Mouse (Mus musculus): ENCODE data around the gene Kctd11. TPM values are rescaled to one million over a fixed set of nuclear protein-coding genes. Genes with fewer than 3 reads are reported as not detected.

Kctd11 gene
- polyA plus RNA-seq, 1 experiment from 2014 or later = 7.7 TPM

DNA sequence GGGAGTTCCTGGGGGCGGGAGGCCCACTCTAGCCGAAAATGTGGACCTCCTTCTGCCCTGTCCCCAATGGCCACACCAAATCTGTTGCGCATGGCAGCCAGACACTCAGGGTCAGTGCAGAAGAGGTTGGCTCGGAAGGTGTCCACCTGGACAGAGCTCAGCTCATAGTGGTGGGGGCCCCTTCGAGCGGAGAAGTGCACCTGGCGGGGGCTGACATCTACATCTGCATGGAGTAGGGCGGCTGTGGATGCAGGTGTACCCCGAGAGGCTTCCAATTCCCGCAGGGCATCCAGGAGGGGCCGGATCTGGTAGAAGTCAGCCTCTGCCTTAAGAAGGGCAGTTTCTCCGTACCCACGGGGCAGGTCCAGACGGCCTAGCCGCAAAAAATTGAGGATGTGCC lies 1.5 kb downstream of the Kctd11 start:
- Histone ChIP-seq H3K9me3 (replicated peaks; ENCODE audit: low read length) (no peaks in the 10 kb centered on the region), H3K27ac (peak overlapping the region; percentile 42; the same call in 1 of the 2 replicates), H3K36me3 (ENCODE audit: insufficient read depth, low read length) (no peaks in the 10 kb centered on the region), H3K4me3 (replicated peaks; ENCODE audit: low read depth, low read length) (peak overlapping the region; percentile 46), H3K4me2 (ENCODE audit: low read length) (peak overlapping the region; percentile 82), H3K9ac (ENCODE audit: low read depth, low read length) (peak overlapping the region; percentile 59), H3K27me3 (ENCODE audit: insufficient read depth, low read length) (no peaks in the 10 kb centered on the region), H3K4me1 (replicated peaks; ENCODE audit: insufficient read depth, low read length) (peaks cover 27% of the 10 kb centered on the region)
- 49% methylated on average over 15 of the region's 15 CpGs for WGBS
- no peak for DNase-seq (ENCODE audit: low spot score)
- TF ChIP-seq CTCF (IDR thresholded peaks at IDR 0.05; ENCODE audit: low read depth) = no peak
- no peak for ATAC-seq (replicated peaks; ENCODE audit: low FRiP score, low read depth)

DNA sequence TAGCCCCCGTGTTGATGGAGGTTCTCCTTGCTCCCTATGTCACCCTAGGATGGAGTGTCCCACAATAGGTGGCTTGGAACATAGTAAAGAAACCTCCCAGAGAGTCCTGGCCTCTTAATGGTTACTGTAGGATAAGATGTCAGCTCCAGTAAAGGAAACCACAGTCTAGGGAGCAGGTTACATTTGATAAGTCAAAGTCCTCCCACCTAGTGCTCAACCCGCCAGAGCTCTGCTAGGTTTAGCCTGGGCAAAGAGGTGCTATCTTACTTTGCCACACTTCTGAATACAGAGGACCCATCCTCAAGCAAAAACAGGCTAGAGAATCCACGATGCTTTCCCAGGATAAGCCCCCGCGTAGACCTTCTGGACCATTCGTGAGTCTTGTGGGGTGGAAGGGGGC lies 2.3 kb downstream of the Kctd11 start:
- peak overlapping the region; percentile 59; the same call in 1 of the 2 replicates for H3K9ac ChIP-seq (ENCODE audit: low read depth, low read length)
- H3K4me2 ChIP-seq (ENCODE audit: low read length) = peak overlapping the region; percentile 82
- H3K36me3 ChIP-seq (ENCODE audit: insufficient read depth, low read length) = no peaks in the 10 kb centered on the region
- peaks cover 27% of the 10 kb centered on the region for H3K4me1 ChIP-seq (replicated peaks; ENCODE audit: insufficient read depth, low read length)
- no peaks in the 10 kb centered on the region for H3K27me3 ChIP-seq (ENCODE audit: insufficient read depth, low read length)
- H3K9me3 ChIP-seq (replicated peaks; ENCODE audit: low read length) = no peaks in the 10 kb centered on the region
- WGBS = 80% methylated on average over 6 of the region's 6 CpGs
- DNase-seq (ENCODE audit: low spot score) (no peak), ATAC-seq (replicated peaks; ENCODE audit: low FRiP score, low read depth) (no peak)
- no peak for TF ChIP-seq CTCF (IDR thresholded peaks at IDR 0.05; ENCODE audit: low read depth)
- H3K4me3 ChIP-seq (replicated peaks; ENCODE audit: low read depth, low read length) = peak overlapping the region; percentile 46
- no peak overlapping the region for H3K27ac ChIP-seq

GRCm38 (mm10) chr11:69878399-69878798 lies 2.8 kb downstream of the Kctd11 start:
- no peak overlapping the region for H3K9ac ChIP-seq (ENCODE audit: low read depth, low read length)
- H3K27ac ChIP-seq = no peak overlapping the region
- H3K4me1 ChIP-seq (replicated peaks; ENCODE audit: insufficient read depth, low read length) = peaks cover 27% of the 10 kb centered on the region
- H3K36me3 ChIP-seq (ENCODE audit: insufficient read depth, low read length) = no peaks in the 10 kb centered on the region
- H3K27me3 ChIP-seq (ENCODE audit: insufficient read depth, low read length) = no peaks in the 10 kb centered on the region
- no peak for TF ChIP-seq CTCF (IDR thresholded peaks at IDR 0.05; ENCODE audit: low read depth)
- no peaks in the 10 kb centered on the region for H3K9me3 ChIP-seq (replicated peaks; ENCODE audit: low read length)
- H3K4me3 ChIP-seq (replicated peaks; ENCODE audit: low read depth, low read length) = no peak overlapping the region
- DNase-seq (ENCODE audit: low spot score) = no peak
- ATAC-seq (replicated peaks; ENCODE audit: low FRiP score, low read depth) = no peak
- 0 out of 2 replicates have a peak overlapping the region, but pooled peaks have one; percentile 82 for H3K4me2 ChIP-seq (ENCODE audit: low read length)
- WGBS = 90% methylated on average over 3 of the region's 3 CpGs

GRCm38 (mm10) chr11:69877878-69878277 lies 3.3 kb downstream of the Kctd11 start, which contains the start of gene Tmem95:
TSS of gene Tmem95 (minus strand) at chr11:69878018.
- H3K27me3 ChIP-seq (ENCODE audit: insufficient read depth, low read length) = no peaks in the 10 kb centered on the region
- 84% methylated on average over 11 of the region's 11 CpGs for WGBS
- peak within 1 kb of the TSS; percentile 82 for H3K4me2 ChIP-seq (ENCODE audit: low read length)
- 0 out of 2 replicates have a peak within 1 kb of the TSS, but pooled peaks have one; percentile 25 for H3K27ac ChIP-seq
- H3K9ac ChIP-seq (ENCODE audit: low read depth, low read length) = no peak within 1 kb of the TSS
- no peaks in the 10 kb centered on the region for H3K9me3 ChIP-seq (replicated peaks; ENCODE audit: low read length)
- H3K36me3 ChIP-seq (ENCODE audit: insufficient read depth, low read length) = no peaks in the 10 kb centered on the region
- TF ChIP-seq CTCF (IDR thresholded peaks at IDR 0.05; ENCODE audit: low read depth) = no peak
- no peak for DNase-seq (ENCODE audit: low spot score)
- peaks cover 27% of the 10 kb centered on the region for H3K4me1 ChIP-seq (replicated peaks; ENCODE audit: insufficient read depth, low read length)
- H3K4me3 ChIP-seq (replicated peaks; ENCODE audit: low read depth, low read length) = no peak within 1 kb of the TSS
- no peak for ATAC-seq (replicated peaks; ENCODE audit: low FRiP score, low read depth)

DNA sequence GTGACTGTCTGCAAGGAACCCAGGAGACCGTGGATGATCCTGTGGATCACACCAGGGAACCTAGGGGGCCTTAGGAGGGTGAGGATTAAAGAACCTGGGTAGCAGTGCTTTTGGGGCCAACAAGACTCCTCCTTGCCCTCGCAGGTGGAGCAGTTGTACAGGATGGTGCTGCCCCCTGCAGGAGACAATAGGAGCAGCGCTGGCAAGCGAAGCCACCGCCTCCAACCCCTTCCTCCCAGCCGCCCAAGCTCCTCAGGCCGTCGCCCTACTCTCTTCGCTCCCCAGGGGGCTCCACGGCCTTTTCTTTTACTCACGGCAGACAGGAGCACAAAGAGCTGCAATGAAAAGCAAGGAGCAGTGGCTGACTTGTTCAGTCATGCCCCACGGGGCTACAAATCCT lies 4.3 kb downstream of the Kctd11 start:
- 0 out of 2 replicates have a peak overlapping the region, but pooled peaks have one; percentile 25 for H3K27ac ChIP-seq
- H3K9ac ChIP-seq (ENCODE audit: low read depth, low read length) = no peak overlapping the region
- no peaks in the 10 kb centered on the region for H3K27me3 ChIP-seq (ENCODE audit: insufficient read depth, low read length)
- DNase-seq (ENCODE audit: low spot score) = peak; percentile 95
- ATAC-seq (replicated peaks; ENCODE audit: low FRiP score, low read depth) = peak; percentile 43
- TF ChIP-seq CTCF (IDR thresholded peaks at IDR 0.05; ENCODE audit: low read depth) = peak; percentile 97
- no peaks in the 10 kb centered on the region for H3K36me3 ChIP-seq (ENCODE audit: insufficient read depth, low read length)
- H3K9me3 ChIP-seq (replicated peaks; ENCODE audit: low read length) = no peaks in the 10 kb centered on the region
- 5% methylated on average over 12 of the region's 12 CpGs for WGBS
- peaks cover 27% of the 10 kb centered on the region for H3K4me1 ChIP-seq (replicated peaks; ENCODE audit: insufficient read depth, low read length)
- H3K4me2 ChIP-seq (ENCODE audit: low read length) = peak overlapping the region; percentile 9; the same call in 1 of the 2 replicates
- H3K4me3 ChIP-seq (replicated peaks; ENCODE audit: low read depth, low read length) = no peak overlapping the region

GRCm38 (mm10) chr11:69876186-69876585 lies 5.0 kb downstream of the Kctd11 start:
- H3K9me3 ChIP-seq (replicated peaks; ENCODE audit: low read length) = no peaks in the 10 kb centered on the region
- 48% methylated on average over 7 of the region's 7 CpGs for WGBS
- no peaks in the 10 kb centered on the region for H3K27me3 ChIP-seq (ENCODE audit: insufficient read depth, low read length)
- no peak for ATAC-seq (replicated peaks; ENCODE audit: low FRiP score, low read depth)
- H3K4me1 ChIP-seq (replicated peaks; ENCODE audit: insufficient read depth, low read length) = peaks cover 21% of the 10 kb centered on the region
- DNase-seq (ENCODE audit: low spot score) = peak; percentile 69
- TF ChIP-seq CTCF (IDR thresholded peaks at IDR 0.05; ENCODE audit: low read depth) = peak; percentile 18; the same call in 1 of the 2 replicates
- H3K36me3 ChIP-seq (ENCODE audit: insufficient read depth, low read length) = no peaks in the 10 kb centered on the region
- no peak overlapping the region for H3K4me3 ChIP-seq (replicated peaks; ENCODE audit: low read depth, low read length)
- H3K27ac ChIP-seq = 0 out of 2 replicates have a peak overlapping the region, but pooled peaks have one; percentile 25
- no peak overlapping the region for H3K4me2 ChIP-seq (ENCODE audit: low read length)
- no peak overlapping the region for H3K9ac ChIP-seq (ENCODE audit: low read depth, low read length)

GRCm38 (mm10) chr11:69872451-69872850 lies 8.8 kb downstream of the Kctd11 start:
- H3K36me3 ChIP-seq (ENCODE audit: insufficient read depth, low read length) = no peaks in the 10 kb centered on the region
- H3K4me3 ChIP-seq (replicated peaks; ENCODE audit: low read depth, low read length) = no peak overlapping the region
- no peak overlapping the region for H3K4me2 ChIP-seq (ENCODE audit: low read length)
- H3K4me1 ChIP-seq (replicated peaks; ENCODE audit: insufficient read depth, low read length) = peaks cover 4% of the 10 kb centered on the region; the same call in 1 of the 2 replicates
- no peak for ATAC-seq (replicated peaks; ENCODE audit: low FRiP score, low read depth)
- no peak overlapping the region for H3K27ac ChIP-seq
- 71% methylated on average over 4 of the region's 4 CpGs for WGBS
- TF ChIP-seq CTCF (IDR thresholded peaks at IDR 0.05; ENCODE audit: low read depth) = no peak
- DNase-seq (ENCODE audit: low spot score) = no peak
- no peak overlapping the region for H3K9ac ChIP-seq (ENCODE audit: low read depth, low read length)
- H3K27me3 ChIP-seq (ENCODE audit: insufficient read depth, low read length) = no peaks in the 10 kb centered on the region
- H3K9me3 ChIP-seq (replicated peaks; ENCODE audit: low read length) = no peaks in the 10 kb centered on the region
